Mouse (Mus musculus): ENCODE results near the gene Gm19684. TPM values are rescaled to one million over a fixed set of nuclear protein-coding genes. Genes with fewer than 3 reads are reported as not detected.
"Not testable (repeated sequence)": the region's sequence is repeated elsewhere in the genome, so short reads cannot be mapped to it uniquely, and the experiment has no call there.

Gm19684 gene
- polyA plus RNA-seq, 1 experiment from 2014 or later, result not detected

DNA sequence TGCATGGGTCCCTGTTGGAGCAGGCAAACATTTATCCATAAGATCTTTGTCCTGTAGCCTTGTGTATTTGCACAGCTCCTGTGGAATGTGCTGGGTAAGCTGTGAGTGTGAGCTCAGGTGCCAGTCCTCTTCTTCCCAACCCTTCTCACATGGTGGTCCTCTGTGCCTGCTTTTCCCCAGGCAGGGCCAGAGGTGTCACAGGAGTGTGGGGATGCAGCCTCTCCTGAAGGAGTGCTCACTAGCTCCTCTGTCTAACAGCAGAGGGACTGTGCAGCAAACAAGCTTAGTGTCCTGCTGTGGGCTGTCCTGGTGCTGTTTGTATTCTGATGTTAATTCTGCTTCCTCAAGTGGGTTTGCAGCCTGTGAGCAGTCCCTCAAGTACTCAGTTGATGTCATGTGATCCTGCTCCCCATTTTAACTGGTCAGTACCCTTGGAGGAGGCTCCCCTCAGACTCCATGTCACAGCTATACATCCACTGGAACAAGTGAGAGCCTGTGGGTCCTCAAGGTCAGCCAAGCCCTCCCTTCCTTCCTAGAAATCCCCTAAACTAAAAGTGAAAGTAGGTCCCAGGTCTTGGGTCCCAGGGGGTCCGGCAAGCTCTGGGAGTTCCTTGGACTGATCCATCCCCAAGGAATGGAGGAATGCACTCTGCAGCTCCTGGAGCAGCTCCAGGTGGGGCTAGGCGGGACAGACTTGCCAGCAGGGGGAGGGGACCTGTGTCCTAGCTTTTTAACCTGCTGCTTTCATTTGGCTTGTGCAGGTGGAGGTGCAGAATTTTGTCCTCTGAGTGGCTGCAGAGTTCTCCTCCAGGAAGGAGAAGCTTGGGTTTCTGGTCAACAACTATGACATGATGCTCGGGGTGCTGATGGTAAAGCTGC lies 33.0 kb downstream of the Gm19684 start:
- Histone ChIP-seq H3K27me3 (ENCODE audit: control insufficient read depth, insufficient read depth, low read length) (no peaks in the 10 kb centered on the region), H3K27ac (replicated peaks) (no peak overlapping the region), H3K4me2 (replicated peaks; ENCODE audit: low read depth) (no peak overlapping the region), H3K4me3 (ENCODE audit: low read depth, low read length) (no peak overlapping the region), H3K4me1 (replicated peaks; ENCODE audit: control insufficient read depth, insufficient read depth) (no peaks in the 10 kb centered on the region), H3K9ac (ENCODE audit: low read length) (no peak overlapping the region), H3K9me3 (ENCODE audit: control insufficient read depth, low read length) (no peaks in the 10 kb centered on the region), H3K36me3 (ENCODE audit: control insufficient read depth, insufficient read depth, low read length) (no peaks in the 10 kb centered on the region)
- ATAC-seq (ENCODE audit: low FRiP score, low TSS enrichment), result no peak
- TF ChIP-seq CTCF (IDR thresholded peaks at IDR 0.05; ENCODE audit: low read depth), result no peak
- TF ChIP-seq EP300 (optimal IDR thresholded peaks at IDR 0.05), result no peak
- WGBS, result 24% methylated on average over 3 of the region's 3 CpGs
- DNase-seq (ENCODE audit: low spot score), result no peak

DNA sequence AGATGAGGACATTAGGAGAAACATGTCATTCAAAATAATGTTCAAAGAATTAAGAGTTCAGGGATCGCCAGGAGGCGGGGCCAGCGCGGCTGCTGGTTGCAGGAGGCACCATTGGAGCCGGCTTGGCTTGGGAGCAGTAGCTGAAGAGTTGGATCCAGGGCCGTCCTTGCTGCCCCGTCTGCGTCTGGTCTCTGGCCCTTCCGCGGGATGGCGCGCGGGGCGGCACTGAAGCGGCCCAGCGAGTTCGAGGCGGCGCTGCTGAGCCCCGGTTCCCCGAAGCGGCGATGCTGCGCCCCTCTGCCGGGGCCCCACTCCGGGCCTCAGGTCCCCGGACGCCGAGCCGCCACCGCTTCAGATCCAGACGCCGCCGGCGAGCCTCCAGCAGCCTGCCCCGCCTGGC lies 36.3 kb downstream of the Gm19684 start:
- H3K4me1 ChIP-seq (replicated peaks; ENCODE audit: control insufficient read depth, insufficient read depth); H3K9me3 ChIP-seq (ENCODE audit: control insufficient read depth, low read length); H3K27me3 ChIP-seq (ENCODE audit: control insufficient read depth, insufficient read depth, low read length); ATAC-seq (ENCODE audit: low FRiP score, low TSS enrichment); H3K27ac ChIP-seq (replicated peaks); H3K9ac ChIP-seq (ENCODE audit: low read length); H3K36me3 ChIP-seq (ENCODE audit: control insufficient read depth, insufficient read depth, low read length): not testable (repeated sequence)
- H3K4me3 ChIP-seq (ENCODE audit: low read depth, low read length), result 0 out of 2 replicates have a peak overlapping the region, but pooled peaks have one; percentile 17
- under 1% methylated on average over 36 of the region's 36 CpGs for WGBS
- TF ChIP-seq CTCF (IDR thresholded peaks at IDR 0.05; ENCODE audit: low read depth), result peak; percentile 19
- peak; percentile 22 for DNase-seq (ENCODE audit: low spot score)
- H3K4me2 ChIP-seq (replicated peaks; ENCODE audit: low read depth), result peak overlapping the region; percentile 47

DNA sequence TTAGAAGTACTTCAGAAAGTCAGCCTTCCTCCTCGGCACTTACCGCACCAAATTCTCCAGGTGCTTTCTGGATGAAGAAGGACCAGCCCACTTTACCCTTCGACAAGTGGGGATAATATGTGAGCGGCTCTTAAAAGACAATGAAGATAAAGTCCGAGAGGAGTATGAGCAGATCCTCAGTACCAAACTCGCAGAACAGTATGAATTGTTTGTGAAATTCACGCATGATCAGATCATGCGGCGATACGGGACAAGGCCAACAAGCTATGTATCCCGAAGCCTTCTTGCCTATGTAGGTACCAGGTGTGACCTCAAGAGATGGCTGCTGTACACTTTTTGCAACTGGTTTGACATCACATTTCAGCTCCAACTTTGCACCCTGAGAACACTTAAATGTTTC lies 36.8 kb downstream of the Gm19684 start:
- not testable (repeated sequence) for H3K27ac ChIP-seq (replicated peaks); H3K36me3 ChIP-seq (ENCODE audit: control insufficient read depth, insufficient read depth, low read length); DNase-seq (ENCODE audit: low spot score); H3K9ac ChIP-seq (ENCODE audit: low read length); H3K27me3 ChIP-seq (ENCODE audit: control insufficient read depth, insufficient read depth, low read length); H3K4me1 ChIP-seq (replicated peaks; ENCODE audit: control insufficient read depth, insufficient read depth); ATAC-seq (ENCODE audit: low FRiP score, low TSS enrichment); H3K9me3 ChIP-seq (ENCODE audit: control insufficient read depth, low read length)
- 0 out of 2 replicates have a peak overlapping the region, but pooled peaks have one; percentile 17 for H3K4me3 ChIP-seq (ENCODE audit: low read depth, low read length)
- H3K4me2 ChIP-seq (replicated peaks; ENCODE audit: low read depth), result 0 out of 2 replicates have a peak overlapping the region, but pooled peaks have one; percentile 47
- WGBS, result 15% methylated on average over 11 of the region's 11 CpGs

DNA sequence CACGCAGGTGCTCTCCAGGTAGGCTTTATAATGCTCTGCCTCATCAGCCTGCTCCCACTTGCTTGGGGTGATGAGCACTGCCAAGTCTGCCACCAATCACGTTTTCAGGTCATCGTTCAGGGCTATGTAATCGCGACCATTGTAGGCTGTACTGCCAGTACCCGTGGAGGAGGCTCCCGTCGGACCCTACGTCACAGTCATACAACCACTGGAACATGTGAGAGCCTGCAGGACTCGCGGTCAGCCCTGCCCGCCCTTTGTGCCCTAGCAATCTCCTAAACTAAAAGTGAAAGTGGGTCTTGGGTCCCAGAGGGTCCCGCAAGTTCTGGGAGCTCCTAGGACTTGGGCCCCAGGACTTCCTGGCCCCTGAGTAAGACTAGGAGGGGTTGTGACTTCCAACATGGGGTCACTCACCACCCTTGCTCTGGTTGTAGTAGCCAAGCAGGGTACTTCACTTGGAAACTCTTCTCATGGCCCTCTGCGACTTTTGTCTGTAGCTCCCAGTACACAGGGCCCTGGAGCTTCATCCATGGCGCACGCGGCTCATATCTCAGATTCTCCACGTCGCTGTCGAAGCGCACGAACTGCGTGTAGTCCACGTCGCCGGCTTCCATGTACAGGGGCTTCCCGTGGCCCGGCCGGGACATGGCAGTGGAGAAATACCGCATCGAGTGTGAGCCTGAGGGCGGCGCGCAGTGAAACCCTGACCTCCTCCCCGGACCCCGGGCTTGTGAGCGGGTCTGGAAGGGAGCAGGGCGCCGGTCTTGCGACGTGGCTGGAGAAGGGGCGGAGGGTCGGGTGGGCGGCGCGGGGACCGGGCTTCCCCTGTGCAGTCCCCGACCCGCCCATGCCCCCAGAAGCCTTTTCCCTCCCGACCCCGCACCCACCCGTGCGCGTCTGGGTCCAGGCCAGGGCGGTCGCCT lies 39.9 kb downstream of the Gm19684 start:
- Histone ChIP-seq H3K27me3 (ENCODE audit: control insufficient read depth, insufficient read depth, low read length) (peaks cover 8% of the 10 kb centered on the region; the same call in 1 of the 2 replicates), H3K9me3 (ENCODE audit: control insufficient read depth, low read length) (no peaks in the 10 kb centered on the region), H3K9ac (ENCODE audit: low read length) (no peak overlapping the region), H3K36me3 (ENCODE audit: control insufficient read depth, insufficient read depth, low read length) (no peaks in the 10 kb centered on the region), H3K4me1 (replicated peaks; ENCODE audit: control insufficient read depth, insufficient read depth) (no peaks in the 10 kb centered on the region), H3K4me2 (replicated peaks; ENCODE audit: low read depth) (peak overlapping the region; percentile 32), H3K27ac (replicated peaks) (no peak overlapping the region), H3K4me3 (ENCODE audit: low read depth, low read length) (0 out of 2 replicates have a peak overlapping the region, but pooled peaks have one; percentile 12)
- ATAC-seq (ENCODE audit: low FRiP score, low TSS enrichment) (no peak), DNase-seq (ENCODE audit: low spot score) (no peak)
- WGBS, result 4% methylated on average over 46 of the region's 56 CpGs
- TF ChIP-seq EP300 (optimal IDR thresholded peaks at IDR 0.05) (no peak), CTCF (IDR thresholded peaks at IDR 0.05; ENCODE audit: low read depth) (no peak)

DNA sequence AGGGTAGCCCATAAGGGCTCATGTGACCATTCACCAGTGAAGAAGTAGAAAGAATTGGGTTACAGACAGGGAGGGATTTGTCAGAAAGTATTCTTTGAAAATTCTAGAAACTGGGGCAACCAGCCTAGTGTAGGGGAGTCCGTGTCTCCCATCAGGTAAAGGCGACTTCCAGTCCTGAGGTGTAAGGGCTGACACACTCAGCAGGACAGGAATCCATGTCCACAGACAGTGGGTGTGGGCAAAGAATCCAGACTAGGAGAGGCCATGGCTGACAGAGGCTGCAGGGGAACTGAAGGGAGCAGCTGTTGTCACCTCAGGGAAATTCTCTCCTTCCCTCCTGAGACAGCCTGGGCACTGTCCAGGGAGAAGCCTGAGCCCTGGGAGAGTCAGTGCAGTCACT lies 45.4 kb downstream of the Gm19684 start:
- H3K9ac ChIP-seq (ENCODE audit: low read length); DNase-seq (ENCODE audit: low spot score); H3K27me3 ChIP-seq (ENCODE audit: control insufficient read depth, insufficient read depth, low read length); H3K4me1 ChIP-seq (replicated peaks; ENCODE audit: control insufficient read depth, insufficient read depth); H3K9me3 ChIP-seq (ENCODE audit: control insufficient read depth, low read length); H3K27ac ChIP-seq (replicated peaks); H3K4me3 ChIP-seq (ENCODE audit: low read depth, low read length); ATAC-seq (ENCODE audit: low FRiP score, low TSS enrichment); H3K4me2 ChIP-seq (replicated peaks; ENCODE audit: low read depth); H3K36me3 ChIP-seq (ENCODE audit: control insufficient read depth, insufficient read depth, low read length): not testable (repeated sequence)
- 35% methylated on average over 2 of the region's 2 CpGs for WGBS
